Mouse (Mus musculus): ENCODE data around the gene Wfikkn1. TPM values are rescaled to one million over a fixed set of nuclear protein-coding genes. Genes with fewer than 3 reads are reported as not detected.

The Wfikkn1 gene
- total RNA-seq, 2 experiments from 2014 or later = 1.3 to 2.5 TPM

DNA sequence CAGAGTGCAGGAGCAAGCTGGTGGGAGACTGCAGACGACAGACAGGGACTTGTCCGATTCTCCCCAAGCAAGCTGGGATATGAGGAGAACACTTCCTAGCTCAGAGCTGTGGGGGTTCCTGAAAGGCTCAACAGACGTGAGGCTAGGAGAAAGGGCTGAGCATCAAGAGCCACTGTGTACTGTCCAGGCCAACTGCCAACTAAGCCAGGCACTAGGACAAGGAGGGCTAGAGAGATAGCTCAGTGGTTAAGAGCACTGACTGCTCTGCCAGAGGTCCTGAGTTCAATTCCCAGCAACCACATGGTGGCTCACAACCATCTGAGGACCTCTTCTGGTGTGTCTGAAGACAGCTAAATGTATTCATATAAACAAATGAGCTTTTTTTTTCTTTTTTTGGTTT, 38.1 kb downstream of the Wfikkn1 start:
- intact Hi-C loops (cut with DNase I) = no loop called here
- no peak for DNase-seq (ENCODE audit: low spot score in 2 of 2)

DNA sequence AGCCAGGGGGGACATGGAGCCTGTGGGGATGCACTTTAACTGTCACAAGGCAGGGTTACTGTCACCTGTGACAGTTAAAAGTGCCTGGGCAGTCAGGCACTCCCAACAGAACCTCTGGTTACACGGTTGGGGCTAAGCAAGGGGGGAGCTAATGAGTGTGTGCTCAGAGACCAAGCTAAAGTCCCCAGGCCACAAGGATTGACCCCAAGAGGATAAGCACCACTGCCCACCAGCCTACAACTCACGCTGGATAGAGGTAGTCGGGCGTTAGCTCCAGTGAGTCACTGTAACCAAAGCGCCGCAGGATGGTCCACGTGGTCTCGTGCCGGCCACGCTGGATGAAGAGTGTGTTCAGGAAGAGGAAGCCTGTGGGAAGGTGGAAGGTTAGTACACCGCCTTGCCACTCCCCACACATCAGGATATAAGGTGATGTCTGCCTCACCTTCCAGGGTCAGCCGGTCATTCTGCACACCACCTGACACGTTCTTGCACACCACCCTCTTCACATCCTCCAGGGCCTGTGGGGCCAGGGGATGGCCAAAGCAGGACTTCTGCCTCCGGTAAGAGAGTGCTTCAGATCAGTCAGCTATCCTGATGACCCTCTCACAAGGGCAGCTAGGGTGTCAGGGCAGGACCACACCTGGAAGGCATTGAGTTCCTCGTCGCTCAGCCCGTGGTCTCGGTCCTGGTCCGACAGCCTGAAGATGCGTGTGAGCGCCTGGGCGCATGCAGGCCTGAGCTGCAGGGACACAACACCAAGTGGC, 39.4 kb downstream of the Wfikkn1 start, which contains the start of gene Gm20683:
Gm20683 (minus strand) TSS at position 647 of the 764 bp plus-strand sequence.
- no peak for DNase-seq (ENCODE audit: low spot score in 2 of 2)
- intact Hi-C loops (cut with DNase I) = no loop called here

GRCm38 (mm10) chr17:25840519-25840918, 40.1 kb downstream of the Wfikkn1 start:
- no peak for DNase-seq (ENCODE audit: low spot score in 2 of 2)
- intact Hi-C loops (cut with DNase I) = no loop called here

- intact Hi-C loops (cut with DNase I) = no loop called here
- no peak for DNase-seq (ENCODE audit: low spot score in 2 of 2)
These were observed 41.0 kb downstream of the Wfikkn1 start for GRCm38 (mm10) chr17:25839455-25840235.

GRCm38 (mm10) chr17:25838904-25839303, 41.8 kb downstream of the Wfikkn1 start:
- intact Hi-C loops (cut with DNase I) = no loop called here
- DNase-seq (ENCODE audit: low spot score in 2 of 2) = no peak

- peak; percentile 26 to 52 for DNase-seq (ENCODE audit: low spot score in 2 of 2)
- intact Hi-C loops (cut with DNase I) = no loop called here
These were observed 43.1 kb downstream of the Wfikkn1 start for GRCm38 (mm10) chr17:25837533-25837932.

DNA sequence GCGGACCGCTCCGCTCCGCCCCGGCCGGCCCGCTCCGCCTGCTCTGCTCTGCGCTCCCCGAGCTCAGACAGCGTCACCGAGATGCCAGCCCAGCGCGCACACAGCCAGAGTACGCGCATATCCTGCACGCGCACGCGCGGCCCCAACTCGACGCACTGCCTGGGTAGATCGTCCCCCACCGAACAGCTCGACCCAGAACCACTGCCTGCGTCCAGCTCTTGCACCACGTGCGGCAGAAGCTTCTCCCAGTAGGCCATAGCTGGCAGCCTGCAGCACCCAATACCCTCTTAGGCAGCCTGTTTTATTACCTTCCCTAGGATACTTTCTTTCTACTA, 43.6 kb downstream of the Wfikkn1 start, which contains the start of gene Rhbdl1:
Rhbdl1 (minus strand) TSS at position 220 of the 335 bp plus-strand sequence.
- peak; percentile 87 to 94 for DNase-seq (ENCODE audit: low spot score in 2 of 2)
- intact Hi-C loops (cut with DNase I) = no loop called here

DNA sequence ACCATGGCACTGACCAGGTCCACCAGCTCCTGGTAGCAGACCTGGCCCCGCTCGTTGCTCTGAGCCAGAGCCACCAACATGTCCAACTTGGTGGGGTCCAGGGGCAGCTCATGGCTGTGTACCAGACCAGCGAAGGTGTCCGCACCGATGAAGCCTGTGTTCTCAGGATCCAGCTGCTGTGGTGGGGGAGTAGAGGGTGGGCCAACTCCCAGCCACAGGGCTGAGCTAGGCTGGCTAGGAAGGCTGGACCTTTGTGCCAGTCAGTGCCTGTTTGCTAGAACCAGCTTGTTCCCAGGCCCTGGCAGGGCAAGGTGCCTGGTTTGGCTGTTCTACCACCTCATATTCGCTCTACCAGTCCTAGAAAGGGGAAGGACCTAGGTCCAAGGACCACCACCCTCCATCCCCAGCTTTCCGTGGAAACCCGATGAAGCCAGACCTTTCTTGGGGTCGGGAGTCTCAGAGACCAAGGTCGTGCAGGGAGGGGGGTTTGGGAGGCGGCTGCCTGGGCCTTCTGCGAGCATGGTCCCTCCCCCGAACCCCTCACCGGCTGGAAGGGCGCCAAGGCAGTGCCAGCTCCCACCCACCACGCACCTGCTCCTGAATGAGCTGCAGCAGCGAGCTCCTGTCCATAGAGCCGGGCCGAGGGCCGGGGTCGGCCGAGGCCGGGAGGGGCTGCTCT, 44.1 kb downstream of the Wfikkn1 start:
- intact Hi-C loops (cut with DNase I) = no loop called here
- no peak for DNase-seq (ENCODE audit: low spot score in 2 of 2)

GRCm38 (mm10) chr17:25835816-25836215, 44.8 kb downstream of the Wfikkn1 start:
- DNase-seq (ENCODE audit: low spot score in 2 of 2) = no peak
- intact Hi-C loops (cut with DNase I) = no loop called here

DNA sequence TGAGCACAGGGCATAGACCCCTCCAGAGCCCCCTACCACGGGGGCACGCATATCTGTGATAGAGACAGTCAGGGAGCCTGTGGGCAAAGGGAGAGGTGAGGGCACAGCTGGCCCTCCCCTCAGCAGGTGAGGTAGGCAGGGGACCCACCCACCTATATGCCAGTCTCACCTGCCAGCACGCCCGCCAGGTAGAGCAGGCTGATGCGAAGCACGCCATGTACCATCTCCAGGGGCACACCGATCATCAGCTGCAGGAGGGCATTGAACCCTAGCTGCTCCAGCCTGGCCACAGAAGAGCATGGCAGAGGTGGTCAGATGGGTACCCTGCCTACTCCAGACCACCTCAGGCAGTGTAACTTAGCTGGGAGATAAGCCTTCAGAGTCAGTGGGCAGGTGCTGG, 45.4 kb downstream of the Wfikkn1 start:
- intact Hi-C loops (cut with DNase I) = no loop called here

GRCm38 (mm10) chr17:25834595-25835222, 45.9 kb downstream of the Wfikkn1 start:
- DNase-seq (ENCODE audit: low spot score in 2 of 2) = no peak
- intact Hi-C loops (cut with DNase I) = no loop called here

More for the DNA sequence above, 45.4 kb downstream of the Wfikkn1 start:
- no peak for DNase-seq (ENCODE audit: low spot score in 2 of 2)

DNA sequence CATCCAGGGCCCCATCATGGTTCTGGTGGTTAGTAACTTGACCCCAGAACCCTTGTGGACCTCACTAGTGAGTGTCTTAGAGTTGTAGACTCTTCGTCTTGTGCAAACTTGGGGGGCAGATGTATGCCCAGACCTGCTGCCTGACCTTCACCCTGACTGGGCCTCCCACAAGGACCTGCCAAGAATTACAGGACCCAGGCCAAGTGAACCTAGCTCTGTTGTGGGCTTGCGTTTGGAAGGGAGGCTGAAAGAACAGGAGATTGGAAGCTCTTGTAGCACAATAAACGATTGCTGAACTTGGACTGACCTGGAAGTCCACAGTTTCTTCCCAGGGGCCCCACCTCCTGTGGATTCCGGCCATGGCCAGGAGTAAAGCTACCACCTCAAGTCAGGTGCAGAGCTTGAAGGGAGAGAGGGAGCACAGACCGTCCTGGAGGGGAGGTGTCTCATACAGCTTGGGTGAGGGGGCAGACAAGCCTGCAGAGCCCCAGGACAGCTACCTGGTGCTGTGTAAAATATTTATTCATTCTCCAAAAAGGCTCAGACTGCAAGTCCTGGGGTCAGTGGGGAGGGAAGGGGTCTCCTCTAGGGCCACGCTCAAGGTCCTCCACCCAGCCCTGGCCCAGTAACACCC, 46.6 kb downstream of the Wfikkn1 start:
- no peak for DNase-seq (ENCODE audit: low spot score in 2 of 2)
- intact Hi-C loops (cut with DNase I) = no loop called here

GRCm38 (mm10) chr17:25833291-25833663, 47.4 kb downstream of the Wfikkn1 start, which contains the start of gene Stub1:
TSS of gene Stub1 (minus strand) at chr17:25833404.
- DNase-seq (ENCODE audit: low spot score in 2 of 2) = peak; percentile 85 to 90
- intact Hi-C loops (cut with DNase I) = no loop called here

GRCm38 (mm10) chr17:25832436-25833290, 48.0 kb downstream of the Wfikkn1 start:
- DNase-seq (ENCODE audit: low spot score in 2 of 2) = peak; percentile 98 to 99
- intact Hi-C loops (cut with DNase I) = no loop called here

GRCm38 (mm10) chr17:25831451-25832281, 49.0 kb downstream of the Wfikkn1 start:
- intact Hi-C loops (cut with DNase I) = no loop called here
- DNase-seq (ENCODE audit: low spot score in 2 of 2) = no peak

- no peak for DNase-seq (ENCODE audit: low spot score in 2 of 2)
- intact Hi-C loops (cut with DNase I) = no loop called here
These were observed 49.7 kb downstream of the Wfikkn1 start for GRCm38 (mm10) chr17:25830806-25831431.

DNA sequence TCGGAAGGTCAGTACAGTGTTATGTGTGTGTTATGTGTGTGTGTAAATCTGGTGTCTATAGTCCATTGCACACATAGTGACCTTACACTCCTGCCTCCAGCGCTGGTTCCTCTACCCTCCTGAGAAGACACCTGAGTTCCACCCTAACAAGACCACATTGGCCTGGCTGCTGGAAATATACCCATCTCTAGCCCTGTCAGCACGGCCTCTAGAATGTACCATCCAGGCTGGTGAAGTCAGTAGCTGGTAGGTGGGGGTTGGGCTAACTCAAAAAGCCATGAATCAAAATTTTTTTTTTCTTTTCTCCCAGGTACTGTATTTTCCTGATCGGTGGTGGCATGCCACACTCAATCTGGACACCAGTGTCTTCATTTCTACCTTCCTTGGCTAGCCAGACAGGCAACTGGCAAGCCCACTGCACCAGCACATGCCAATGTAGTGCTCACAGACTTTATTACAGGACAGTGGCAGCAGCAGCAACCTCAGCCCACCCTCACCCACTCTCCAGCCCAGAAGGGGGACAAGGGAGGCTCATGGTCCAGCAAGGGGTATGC, 50.4 kb downstream of the Wfikkn1 start:
- no peak for DNase-seq (ENCODE audit: low spot score in 2 of 2)
- intact Hi-C loops (cut with DNase I) = no loop called here
